Mouse (Mus musculus): ENCODE results near the gene Slc35f1. TPM values are rescaled to one million over a fixed set of nuclear protein-coding genes. Genes with fewer than 3 reads are reported as not detected.

Gene Slc35f1
- total RNA-seq, 2 experiments from 2014 or later = not detected

DNA sequence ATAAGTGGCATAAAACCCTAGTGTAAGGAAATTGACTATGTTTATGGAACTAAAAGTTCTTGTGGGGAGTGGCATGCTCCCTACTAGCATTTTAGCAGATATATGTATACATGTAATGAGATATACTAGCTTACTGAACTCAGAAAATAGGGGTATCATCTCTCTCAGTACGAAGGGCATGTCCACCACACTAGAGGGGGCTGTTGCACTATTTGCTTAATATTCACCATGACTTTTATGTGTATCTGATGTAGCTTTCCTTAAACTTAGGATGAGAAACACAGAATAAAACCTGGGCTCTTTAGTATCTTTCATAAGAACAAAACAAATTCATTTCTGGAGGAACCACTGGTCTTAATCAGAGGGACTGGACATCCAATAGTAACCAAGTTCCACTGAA, 397.5 kb downstream of the Slc35f1 start:
- ATAC-seq (replicated peaks; ENCODE audit: poor library complexity) = peak; percentile 70

DNA sequence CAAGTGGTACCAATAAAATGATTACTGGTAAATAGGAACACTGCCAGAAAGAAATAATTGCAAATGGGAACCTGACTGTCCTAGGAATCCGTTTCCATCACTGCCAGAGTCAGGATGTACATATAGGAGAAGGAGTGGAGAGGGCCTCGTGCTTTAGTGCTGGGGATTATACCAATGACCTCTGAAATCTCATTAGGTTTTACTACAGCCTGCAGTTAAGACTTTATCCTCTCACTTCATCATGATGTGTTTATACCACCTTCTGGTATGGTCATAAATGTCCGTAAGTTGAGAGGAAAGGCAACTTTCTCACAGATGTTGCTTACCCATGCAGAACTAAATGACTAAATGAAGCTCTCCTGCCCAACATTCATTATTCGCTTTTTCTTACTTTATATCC, 401.2 kb downstream of the Slc35f1 start:
- ATAC-seq (replicated peaks; ENCODE audit: poor library complexity) = no peak

DNA sequence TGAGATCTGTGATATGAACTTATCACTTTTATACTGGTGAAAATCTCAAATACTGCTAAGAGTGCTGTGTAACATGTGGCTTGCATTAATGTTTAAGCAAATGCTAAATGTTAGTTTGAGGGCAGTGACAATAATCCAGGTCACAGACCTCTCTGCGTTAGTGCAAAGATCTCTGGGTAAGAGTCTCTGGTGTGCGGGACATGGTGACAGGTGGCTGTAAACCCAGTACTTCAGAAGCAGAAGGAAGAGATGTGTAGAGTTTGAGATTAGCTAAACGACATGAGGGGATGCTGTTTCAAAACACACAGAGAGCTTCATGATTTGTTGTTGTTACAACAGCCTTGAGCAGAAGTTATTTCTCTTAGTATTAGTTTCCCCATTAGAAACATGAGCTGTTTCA, 406.1 kb downstream of the Slc35f1 start:
- no peak for ATAC-seq (replicated peaks; ENCODE audit: poor library complexity)

DNA sequence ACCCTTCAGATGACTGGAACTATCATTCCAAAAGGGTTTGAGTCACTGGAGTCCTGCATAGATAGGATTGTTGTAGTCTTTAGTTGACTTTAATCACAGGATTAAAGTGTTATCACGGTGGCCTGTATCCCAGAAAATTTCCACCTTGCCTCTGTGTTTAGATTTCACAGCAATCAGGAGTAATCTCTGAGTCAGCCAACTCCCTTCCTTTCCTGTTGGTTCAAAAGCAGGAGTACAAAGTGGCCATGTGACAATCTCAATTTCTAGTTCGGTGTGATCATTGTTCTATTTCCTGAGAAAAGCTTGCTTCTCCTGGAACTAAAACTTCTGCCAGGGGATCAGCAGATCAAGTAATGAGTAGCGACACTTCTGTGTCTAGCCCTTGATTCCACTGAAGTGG, 410.5 kb downstream of the Slc35f1 start:
- ATAC-seq (replicated peaks; ENCODE audit: poor library complexity) = no peak

DNA sequence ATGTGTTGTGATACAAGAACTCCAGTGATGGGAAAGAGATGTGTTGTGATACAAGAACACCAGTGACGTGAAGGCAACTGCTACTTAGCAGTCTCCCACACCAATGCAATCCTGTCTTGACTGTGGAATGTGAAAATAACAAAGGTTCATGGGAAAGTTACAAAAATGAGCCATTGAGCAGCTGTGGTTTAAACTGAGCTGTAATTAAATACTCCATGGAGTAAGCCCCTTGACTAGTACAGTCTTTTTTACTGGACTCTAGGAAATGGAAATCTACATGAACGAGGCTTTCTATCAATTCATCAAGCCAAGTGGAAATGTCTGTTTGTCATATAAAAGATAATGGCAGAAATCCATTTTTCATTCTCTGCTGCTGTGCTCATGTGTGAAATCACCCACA, 411.1 kb downstream of the Slc35f1 start:
- no peak for ATAC-seq (replicated peaks; ENCODE audit: poor library complexity)

DNA sequence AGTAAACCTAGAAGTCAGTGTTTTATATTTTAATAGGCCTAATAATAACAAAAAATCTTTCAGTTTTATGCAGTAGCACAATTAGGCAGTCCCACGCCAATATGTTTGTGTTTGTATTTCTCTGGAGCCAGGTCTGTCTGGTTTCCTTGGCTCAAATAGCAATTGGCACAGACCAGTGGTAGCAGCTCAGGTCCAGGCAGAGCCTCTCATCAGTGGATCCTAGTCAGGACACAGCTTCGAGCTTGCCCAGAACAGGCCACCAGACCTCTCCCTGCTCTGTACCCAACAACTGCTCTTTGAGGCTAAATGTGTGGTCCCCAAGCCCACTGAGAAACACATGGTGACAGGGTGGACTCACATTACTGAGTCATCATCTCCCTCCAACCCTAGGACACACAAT, 412.1 kb downstream of the Slc35f1 start:
- no peak for ATAC-seq (replicated peaks; ENCODE audit: poor library complexity)

DNA sequence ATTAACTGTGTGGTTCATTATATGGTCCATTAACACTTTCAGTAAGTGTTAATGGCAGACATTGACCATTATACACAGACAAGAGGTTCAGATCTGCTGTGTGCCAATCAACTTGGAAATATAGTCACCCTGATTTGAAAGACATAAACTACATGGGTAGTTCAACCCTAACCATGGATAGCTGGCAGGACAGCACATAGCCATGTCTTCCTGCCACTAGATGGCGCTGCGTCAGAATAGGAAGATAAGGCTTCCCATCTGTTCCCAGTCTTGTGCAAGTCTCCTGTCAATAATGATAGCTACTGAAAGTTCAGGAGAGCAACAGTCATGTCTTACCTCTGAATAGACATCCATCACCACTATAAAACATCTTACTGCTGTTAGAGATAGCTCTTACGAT, 424.7 kb downstream of the Slc35f1 start:
- peak; percentile 90 for ATAC-seq (replicated peaks; ENCODE audit: poor library complexity)

DNA sequence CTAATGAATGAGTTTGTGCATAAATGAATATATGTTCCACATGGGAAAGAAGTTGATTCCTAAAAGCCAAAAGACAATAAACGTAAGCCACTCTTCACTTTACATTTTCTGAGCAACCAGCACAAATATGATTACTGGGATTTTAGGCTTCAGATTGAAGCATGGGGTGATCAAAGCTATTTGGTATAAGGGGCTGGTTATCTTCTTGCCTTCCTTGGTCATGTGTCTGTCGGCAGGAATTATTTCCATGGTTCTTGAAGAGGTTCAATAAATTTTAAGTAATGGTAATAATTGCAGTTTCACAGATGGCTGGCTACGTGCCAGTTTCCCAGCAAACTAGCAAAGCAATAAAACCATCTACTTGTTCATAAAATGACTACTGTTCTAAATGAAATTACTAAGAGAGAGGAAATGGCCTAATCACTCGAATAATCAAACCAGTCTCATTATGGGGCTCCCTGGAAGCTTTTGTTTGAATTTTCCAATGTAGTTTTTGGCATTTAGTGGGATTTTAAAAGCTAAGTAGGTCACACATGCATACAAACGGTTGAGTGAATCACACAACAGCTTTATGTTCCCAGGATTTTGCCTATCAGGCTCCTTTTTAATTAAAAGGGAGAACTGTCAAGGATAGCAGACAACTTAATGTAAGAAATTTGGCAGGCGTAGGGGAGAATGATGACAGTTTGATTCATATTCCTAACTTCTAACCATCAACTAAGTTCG, 425.5 kb downstream of the Slc35f1 start:
- ATAC-seq (replicated peaks; ENCODE audit: poor library complexity) = no peak

DNA sequence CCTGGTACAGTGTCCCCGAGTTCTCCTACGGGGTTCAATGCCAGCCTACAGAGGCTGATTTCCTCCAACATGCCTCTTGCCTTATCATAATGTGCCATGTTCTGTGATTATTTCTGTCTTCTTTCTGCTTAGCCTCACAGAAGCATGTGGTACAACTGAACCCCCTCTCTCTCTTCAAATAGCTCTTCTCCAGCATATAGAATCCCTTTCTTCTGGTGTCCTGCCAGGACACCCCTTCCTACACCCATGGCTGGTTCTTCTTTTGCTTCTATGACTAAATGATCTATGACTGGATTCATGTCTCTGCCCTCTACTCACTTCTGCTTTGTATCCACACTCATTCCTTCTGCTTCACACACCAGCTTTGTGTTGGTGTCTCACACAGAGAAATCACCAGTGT, 430.3 kb downstream of the Slc35f1 start:
- ATAC-seq (replicated peaks; ENCODE audit: poor library complexity) = no peak

DNA sequence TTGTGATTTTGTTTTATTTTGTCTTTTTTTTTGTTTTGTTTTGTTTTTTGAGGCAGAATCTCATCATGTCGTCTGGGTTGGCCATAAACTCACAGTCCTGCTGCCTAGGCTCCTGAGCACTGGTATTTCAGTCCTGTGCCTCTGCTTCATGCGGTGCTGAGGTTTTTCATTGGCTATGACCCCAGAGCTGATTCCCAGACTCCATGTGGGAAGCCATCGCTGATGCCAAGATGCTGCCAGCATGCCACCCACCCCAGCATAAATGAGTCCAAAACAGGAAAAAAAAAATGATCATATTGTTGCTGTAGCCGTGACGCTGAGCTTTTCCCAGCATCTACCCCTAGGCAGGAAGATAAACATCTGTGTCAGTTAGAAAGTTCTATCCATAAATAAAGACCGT, 434.0 kb downstream of the Slc35f1 start:
- no peak for ATAC-seq (replicated peaks; ENCODE audit: poor library complexity)

DNA sequence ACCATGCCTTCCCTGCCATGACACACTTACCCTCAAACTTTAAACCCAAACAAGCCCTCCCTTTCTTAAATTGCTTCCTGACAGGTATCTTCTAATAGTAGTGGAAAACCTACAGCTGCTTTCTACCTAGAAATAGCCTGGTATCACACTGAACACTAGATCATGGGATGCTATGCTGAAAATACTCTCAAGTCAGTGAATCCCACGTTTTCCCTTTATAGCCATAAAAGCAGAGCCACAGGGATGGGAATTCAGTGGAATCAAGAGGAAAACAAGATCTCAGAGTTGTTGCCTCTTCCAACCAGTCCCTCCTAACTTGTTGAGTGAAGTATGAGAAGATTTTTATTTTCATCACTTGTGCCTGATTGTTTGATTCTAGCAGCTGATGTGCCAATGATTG, 442.4 kb downstream of the Slc35f1 start:
- ATAC-seq (replicated peaks; ENCODE audit: poor library complexity) = no peak

DNA sequence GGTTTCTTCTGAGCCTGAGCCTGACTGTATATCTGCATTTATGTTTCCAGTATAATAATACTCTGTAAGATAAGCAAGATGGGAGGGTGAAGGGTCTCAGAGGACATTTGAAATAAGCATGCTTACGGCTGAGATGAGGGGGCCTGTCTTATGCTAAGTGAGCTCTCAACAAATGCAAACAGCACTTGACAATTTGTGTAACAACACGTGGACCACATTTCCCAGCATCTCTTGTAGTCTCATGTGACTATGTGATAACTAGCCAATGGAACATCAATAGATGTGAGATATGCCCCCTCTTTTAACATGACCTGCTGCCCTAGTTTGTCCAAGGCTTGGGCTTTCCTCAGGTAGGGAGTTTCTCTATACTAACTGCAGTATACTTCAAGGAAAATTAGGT, 460.0 kb downstream of the Slc35f1 start:
- no peak for ATAC-seq (replicated peaks; ENCODE audit: poor library complexity)

DNA sequence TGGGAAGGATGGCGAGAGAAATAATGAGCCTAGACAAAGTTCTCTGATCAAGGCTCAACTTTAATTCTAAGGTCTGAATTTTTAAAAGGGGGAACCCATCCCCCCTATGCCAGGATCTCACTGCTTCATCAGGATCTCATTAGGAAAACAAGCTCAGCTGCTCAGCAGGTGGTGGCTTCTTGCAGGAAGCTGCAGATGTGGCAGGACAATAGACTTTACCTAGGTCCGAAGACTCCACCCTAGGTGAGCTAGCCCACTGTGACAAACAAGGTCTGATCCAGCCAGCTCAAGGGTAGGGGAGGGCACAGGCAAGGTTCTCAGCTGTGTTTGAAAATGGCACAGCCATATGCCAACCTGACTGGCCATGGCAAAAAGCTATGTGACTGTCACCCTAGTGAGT, 460.6 kb downstream of the Slc35f1 start:
- ATAC-seq (replicated peaks; ENCODE audit: poor library complexity) = no peak

DNA sequence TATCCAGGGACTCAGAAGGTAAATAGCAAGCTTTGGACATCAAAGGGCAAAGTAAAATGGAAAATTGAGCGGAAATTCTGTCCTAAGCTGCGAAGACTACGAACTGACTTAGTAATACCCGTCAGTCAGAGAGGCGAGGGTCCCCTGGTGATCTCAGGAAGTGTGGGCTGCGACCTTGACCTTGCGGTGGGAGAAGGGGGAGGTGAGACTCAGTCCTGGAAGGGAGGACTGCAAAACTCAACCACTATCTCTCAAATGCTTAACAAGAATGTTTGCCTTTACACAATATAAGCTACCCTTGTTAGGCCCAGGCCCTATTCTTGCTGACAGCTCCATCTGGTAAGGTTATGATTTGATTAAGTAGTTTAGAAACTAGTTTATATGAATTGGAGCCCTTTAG, 466.0 kb downstream of the Slc35f1 start:
- ATAC-seq (replicated peaks; ENCODE audit: poor library complexity) = no peak

DNA sequence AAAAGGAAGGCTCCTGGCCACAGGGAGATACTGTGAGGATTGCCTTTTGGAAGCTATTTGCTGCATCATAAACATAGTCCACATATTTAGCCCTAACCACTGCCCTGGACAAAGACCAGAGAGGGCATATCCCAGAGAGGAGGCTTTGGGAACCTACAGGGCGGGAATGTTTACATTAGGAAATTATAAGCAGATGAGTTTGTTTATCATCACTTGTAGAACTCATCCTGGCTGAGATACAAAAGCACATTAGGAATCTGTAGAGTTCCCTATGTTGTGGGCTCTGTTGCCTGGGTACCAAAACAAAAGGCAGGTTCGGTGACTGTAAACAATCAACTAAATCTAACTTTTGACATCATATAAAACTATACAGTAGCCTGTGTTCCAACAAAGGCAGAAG, 467.4 kb downstream of the Slc35f1 start:
- no peak for ATAC-seq (replicated peaks; ENCODE audit: poor library complexity)
